Mouse (Mus musculus): ENCODE measurements around the gene Larp1.
"Not testable (repeated sequence)": the region's sequence is repeated elsewhere in the genome, so short reads cannot be mapped to it uniquely, and the experiment has no call there.

Larp1 gene

GRCm38 (mm10) chr11:58028981-58029380 is 20.1 kb downstream of the Larp1 start:
- DNase-seq (ENCODE audit: low spot score), result no peak

- DNase-seq (ENCODE audit: low spot score), result no peak
These were observed 21.0 kb downstream of the Larp1 start for GRCm38 (mm10) chr11:58029869-58030268.

GRCm38 (mm10) chr11:58031176-58031575 is 22.3 kb downstream of the Larp1 start:
- DNase-seq (ENCODE audit: low spot score), result no peak

- no peak for DNase-seq (ENCODE audit: low spot score)
These were observed 24.8 kb downstream of the Larp1 start for GRCm38 (mm10) chr11:58033635-58034034.

GRCm38 (mm10) chr11:58039027-58039426 is 30.2 kb downstream of the Larp1 start:
- DNase-seq (ENCODE audit: low spot score), result no peak

- DNase-seq (ENCODE audit: low spot score), result no peak
These were observed 34.1 kb downstream of the Larp1 start for GRCm38 (mm10) chr11:58042861-58043431.

- no peak for DNase-seq (ENCODE audit: low spot score)
These were observed 37.6 kb downstream of the Larp1 start for GRCm38 (mm10) chr11:58046438-58046837.

- DNase-seq (ENCODE audit: low spot score), result no peak
These were observed 48.6 kb downstream of the Larp1 start for GRCm38 (mm10) chr11:58057455-58057854.

GRCm38 (mm10) chr11:58059752-58060151 is 50.9 kb downstream of the Larp1 start:
- DNase-seq (ENCODE audit: low spot score), result not testable (repeated sequence)

GRCm38 (mm10) chr11:58061218-58061617 is 52.4 kb downstream of the Larp1 start:
- DNase-seq (ENCODE audit: low spot score), result not testable (repeated sequence)

GRCm38 (mm10) chr11:58062586-58062985 is 53.7 kb downstream of the Larp1 start:
- DNase-seq (ENCODE audit: low spot score), result no peak

- no peak for DNase-seq (ENCODE audit: low spot score)
These were observed 56.2 kb downstream of the Larp1 start for GRCm38 (mm10) chr11:58065025-58065424.

GRCm38 (mm10) chr11:58072978-58073377 is 64.1 kb downstream of the Larp1 start:
- no peak for DNase-seq (ENCODE audit: low spot score)

- no peak for DNase-seq (ENCODE audit: low spot score)
These were observed 68.4 kb downstream of the Larp1 start for GRCm38 (mm10) chr11:58077270-58077669.

- DNase-seq (ENCODE audit: low spot score), result no peak
These were observed 72.9 kb downstream of the Larp1 start for GRCm38 (mm10) chr11:58081716-58082115.

- DNase-seq (ENCODE audit: low spot score), result no peak
These were observed 83.7 kb downstream of the Larp1 start for GRCm38 (mm10) chr11:58092541-58092940.

- DNase-seq (ENCODE audit: low spot score), result no peak
These were observed 84.2 kb downstream of the Larp1 start, which contains the start of gene Gm12248 for GRCm38 (mm10) chr11:58093021-58093528. Gene Gm12248 (minus strand): TSS chr11:58093134.

- no peak for DNase-seq (ENCODE audit: low spot score)
These were observed 85.9 kb downstream of the Larp1 start for GRCm38 (mm10) chr11:58094766-58095165.

- no peak for DNase-seq (ENCODE audit: low spot score)
These were observed 86.7 kb downstream of the Larp1 start for GRCm38 (mm10) chr11:58095561-58095960.

GRCm38 (mm10) chr11:58096160-58096559 is 87.3 kb downstream of the Larp1 start:
- DNase-seq (ENCODE audit: low spot score), result no peak

GRCm38 (mm10) chr11:58096821-58097620 is 88.2 kb downstream of the Larp1 start:
- no peak for DNase-seq (ENCODE audit: low spot score)

GRCm38 (mm10) chr11:58097621-58098365 is 88.9 kb downstream of the Larp1 start:
- DNase-seq (ENCODE audit: low spot score), result no peak

GRCm38 (mm10) chr11:58098366-58098720 is 89.5 kb downstream of the Larp1 start:
- DNase-seq (ENCODE audit: low spot score), result not testable (repeated sequence)
